Mouse (Mus musculus) embryonic facial prominence, embryonic 14.5 days (tissue): ENCODE measurements at regions not wholly inside any gene's neighbourhood (a gene's known extent, or its start where the extent isn't known, plus 50 kb on each side); places are given as distances from the start of the nearest gene placed in this dataset.
"Not testable (repeated sequence)": the region's sequence is repeated elsewhere in the genome, so short reads cannot be mapped to it uniquely, and the experiment has no call there.

Experiments used
- ATAC-seq: fragments of 200-750 bp; cut with Nextera tagmentation; 2 replicates; pipeline ENCODE4 v1.8.0; 2017; ENCODE audit warnings: low read depth, moderate number of reproducible peaks, moderate TSS enrichment
- DNase-seq: peaks from one replicate; pipeline ENCODE4 v3.0.0-alpha.2; 2015; ENCODE audit warnings: low spot score
- H3K27ac ChIP-seq: fragments of 300-500 bp; sonication (generic); replicated peaks from 2 replicates; pipeline ENCODE4 v1.5.1; 2014; ENCODE audit warnings: low read depth, mild to moderate bottlenecking, low read length, moderate library complexity
- H3K27me3 ChIP-seq: fragments of 300-500 bp; sonication (generic); replicated peaks from 2 replicates; pipeline ENCODE4 v1.6.1; 2014; ENCODE audit warnings: low read length; ENCODE audit not compliant: control insufficient read depth, insufficient read depth
- H3K36me3 ChIP-seq: fragments of 300-500 bp; sonication (generic); 2 replicates; pipeline ENCODE4 v1.6.1; 2014; ENCODE audit warnings: low read length, mixed read lengths; ENCODE audit not compliant: control insufficient read depth, insufficient read depth
- H3K4me1 ChIP-seq: fragments of 300-500 bp; sonication (generic); 2 replicates; pipeline ENCODE4 v1.6.1; 2014; ENCODE audit warnings: antibody characterized with exemption, low read length; ENCODE audit not compliant: control insufficient read depth, insufficient read depth
- H3K4me2 ChIP-seq: fragments of 300-500 bp; sonication (generic); 2 replicates; pipeline ENCODE4 v1.6.1; 2014; ENCODE audit warnings: low read depth, mild to moderate bottlenecking, low read length, moderate library complexity, mixed read lengths
- H3K4me3 ChIP-seq: fragments of 300-500 bp; sonication (generic); 2 replicates; pipeline ENCODE4 v1.5.1; 2014; ENCODE audit warnings: low read depth, mild to moderate bottlenecking, low read length
- H3K9ac ChIP-seq: fragments of 300-500 bp; sonication (generic); 2 replicates; pipeline ENCODE4 v1.6.1; 2014; ENCODE audit warnings: low read depth, mild to moderate bottlenecking, low read length, moderate library complexity, mixed read lengths
- H3K9me3 ChIP-seq: fragments of 300-500 bp; sonication (generic); 2 replicates; pipeline ENCODE4 v1.6.1; 2016; ENCODE audit warnings: low read length; ENCODE audit not compliant: control insufficient read depth
- WGBS: fragments of 180-500 bp; shearing (Covaris S2); extraction: QIAGEN DNeasy Blood & Tissue Kit; methylation state at CpG from one replicate; pipeline ENCODE4 v1.1.7; 2014; 5-methylcytosine and 5-hydroxymethylcytosine counted together

- WGBS = 28% methylated on average over 2 of the region's 2 CpGs
- Histone ChIP-seq H3K27ac (no peak overlapping the region), H3K9me3 (no peaks in the 10 kb centered on the region), H3K9ac (no peak overlapping the region), H3K4me2 (no peak overlapping the region), H3K27me3 (peaks cover 12% of the 10 kb centered on the region), H3K4me3 (no peak overlapping the region), H3K4me1 (no peaks in the 10 kb centered on the region), H3K36me3 (no peaks in the 10 kb centered on the region)
- peak; percentile 22 for DNase-seq
- ATAC-seq = no peak
Measured at GRCm38 (mm10) chr9:43857988-43858387, 114.2 kb downstream of the Nectin1 start.

- no peak for ATAC-seq
- H3K27me3 ChIP-seq = peaks cover 19% of the 10 kb centered on the region
- H3K9me3 ChIP-seq = no peaks in the 10 kb centered on the region
- no peak overlapping the region for H3K27ac ChIP-seq
- WGBS = 34% methylated on average over 6 of the region's 6 CpGs
- H3K4me3 ChIP-seq = no peak overlapping the region
- DNase-seq = no peak
- no peaks in the 10 kb centered on the region for H3K36me3 ChIP-seq
- no peak overlapping the region for H3K4me2 ChIP-seq
- H3K9ac ChIP-seq = no peak overlapping the region
- H3K4me1 ChIP-seq = no peaks in the 10 kb centered on the region
Measured at GRCm38 (mm10) chr9:43858761-43859160, 115.0 kb downstream of the Nectin1 start.

GRCm38 (mm10) chr9:43860264-43860663 is 116.5 kb downstream of the Nectin1 start:
- Histone ChIP-seq H3K9me3 (no peaks in the 10 kb centered on the region), H3K4me1 (peaks cover 5% of the 10 kb centered on the region), H3K4me2 (no peak overlapping the region), H3K4me3 (no peak overlapping the region), H3K27me3 (peaks cover 28% of the 10 kb centered on the region), H3K9ac (no peak overlapping the region), H3K36me3 (no peaks in the 10 kb centered on the region), H3K27ac (no peak overlapping the region)
- ATAC-seq = no peak
- DNase-seq = no peak
- WGBS = 92% methylated on average over 2 of the region's 2 CpGs

- H3K4me1 ChIP-seq = peaks cover 5% of the 10 kb centered on the region
- ATAC-seq = no peak
- H3K9ac ChIP-seq = no peak overlapping the region
- peaks cover 29% of the 10 kb centered on the region for H3K27me3 ChIP-seq
- H3K9me3 ChIP-seq = no peaks in the 10 kb centered on the region
- no peak overlapping the region for H3K4me3 ChIP-seq
- H3K36me3 ChIP-seq = no peaks in the 10 kb centered on the region
- 32% methylated on average over 10 of the region's 10 CpGs for WGBS
- no peak overlapping the region for H3K27ac ChIP-seq
- no peak overlapping the region for H3K4me2 ChIP-seq
- DNase-seq = no peak
Measured at GRCm38 (mm10) chr9:43861375-43861774, 117.6 kb downstream of the Nectin1 start.

- WGBS = 14% methylated on average over 11 of the region's 11 CpGs
- H3K9me3 ChIP-seq = not testable (repeated sequence)
Measured at GRCm38 (mm10) chr9:43862034-43862433, 118.2 kb downstream of the Nectin1 start.

GRCm38 (mm10) chr9:43863609-43864397 is 120.0 kb downstream of the Nectin1 start:
- Histone ChIP-seq H3K9me3 (no peaks in the 10 kb centered on the region), H3K27me3 (peaks cover 29% of the 10 kb centered on the region), H3K9ac (peak overlapping the region; percentile 40; the same call in 1 of the 2 replicates), H3K4me2 (peak overlapping the region; percentile 52), H3K4me3 (peak overlapping the region; percentile 10), H3K27ac (no peak overlapping the region), H3K4me1 (peaks cover 5% of the 10 kb centered on the region), H3K36me3 (no peaks in the 10 kb centered on the region)
- DNase-seq (peak; percentile 73), ATAC-seq (peak; percentile 85; the same call in 1 of the 2 replicates)
- WGBS = 3% methylated on average over 27 of the region's 30 CpGs

More at GRCm38 (mm10) chr9:43862034-43862433, 118.2 kb downstream of the Nectin1 start:
- H3K36me3 ChIP-seq, H3K9ac ChIP-seq, H3K4me2 ChIP-seq, ATAC-seq, DNase-seq, H3K4me3 ChIP-seq, H3K27ac ChIP-seq, H3K4me1 ChIP-seq: not testable (repeated sequence)
- H3K27me3 ChIP-seq = peaks cover 29% of the 10 kb centered on the region

GRCm38 (mm10) chr9:43866802-43867201 is 123.0 kb downstream of the Nectin1 start:
- H3K4me1 ChIP-seq = peaks cover 5% of the 10 kb centered on the region
- WGBS = 71% methylated on average over 12 of the region's 12 CpGs
- no peak for DNase-seq
- no peak for ATAC-seq
- no peaks in the 10 kb centered on the region for H3K9me3 ChIP-seq
- H3K4me3 ChIP-seq = no peak overlapping the region
- no peaks in the 10 kb centered on the region for H3K36me3 ChIP-seq
- H3K9ac ChIP-seq = no peak overlapping the region
- H3K4me2 ChIP-seq = no peak overlapping the region
- H3K27ac ChIP-seq = no peak overlapping the region
- H3K27me3 ChIP-seq = peaks cover 27% of the 10 kb centered on the region

GRCm38 (mm10) chr9:43873841-43874240 is 130.1 kb downstream of the Nectin1 start:
- Histone ChIP-seq H3K36me3 (no peaks in the 10 kb centered on the region), H3K9ac (no peak overlapping the region), H3K27ac (no peak overlapping the region), H3K9me3 (no peaks in the 10 kb centered on the region), H3K4me3 (no peak overlapping the region), H3K4me1 (no peaks in the 10 kb centered on the region), H3K4me2 (no peak overlapping the region), H3K27me3 (peaks cover 18% of the 10 kb centered on the region)
- DNase-seq (no peak), ATAC-seq (no peak)
- whole genome bisulfite sequencing = 80% methylated on average over 2 of the region's 2 CpGs

- Histone ChIP-seq H3K27me3 (peaks cover 23% of the 10 kb centered on the region), H3K9me3 (no peaks in the 10 kb centered on the region), H3K4me3 (no peak overlapping the region), H3K36me3 (no peaks in the 10 kb centered on the region), H3K4me2 (no peak overlapping the region), H3K4me1 (no peaks in the 10 kb centered on the region), H3K9ac (no peak overlapping the region), H3K27ac (no peak overlapping the region)
- ATAC-seq = no peak
- DNase-seq = no peak
- 76% methylated on average over 5 of the region's 5 CpGs for WGBS
Measured at GRCm38 (mm10) chr9:43874332-43874731, 130.5 kb downstream of the Nectin1 start.
